25 mouse cellular contexts compared by ENCODE assay signal in the genomic region with DNA sequence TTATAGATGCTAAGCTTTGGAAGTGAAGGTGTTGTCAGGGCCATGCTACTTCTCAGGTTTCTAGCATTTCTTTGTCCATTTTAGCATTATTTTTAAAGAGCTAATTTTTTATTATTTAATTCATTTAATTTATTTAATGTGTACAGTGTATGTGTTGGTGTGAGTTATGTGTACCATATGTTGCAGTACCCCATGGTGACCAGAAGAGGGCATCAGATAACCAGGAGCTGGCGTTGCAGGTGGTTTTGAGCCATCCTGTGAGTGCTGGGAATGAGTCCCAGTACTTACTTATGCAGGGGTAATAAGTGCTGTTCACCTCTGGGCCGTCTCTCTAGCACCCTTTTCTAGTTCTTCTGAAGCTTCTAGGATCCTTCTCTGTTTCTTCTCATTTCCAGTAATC. TPM values are rescaled to one million over a fixed set of nuclear protein-coding genes. Genes with fewer than 3 reads are reported as not detected.
DNase-seq lines count a peak whose midpoint lies in the region; ATAC-seq and TF ChIP-seq lines count a peak whose summit lies in the region.
"Had no signal": no experiment of that assay in that cellular context is flagged by ENCODE, and none has a peak within 500 bp of the region (broad histone marks: within the 10 kb centered on the region; RNA-seq: fewer than 3 reads in every experiment).

No protein-coding gene starts in this region.

- H3K4me3 ChIP-seq in forebrain, postnatal 0 days (ENCODE audit: low read depth, low read length): no peak overlapping the region
- no peak overlapping the region for H3K4me3 ChIP-seq in forebrain, embryonic 12.5 days (replicated peaks)
- no peak overlapping the region for H3K4me3 ChIP-seq in kidney, postnatal 0 days (replicated peaks; ENCODE audit: low read depth, low read length)
- H3K4me3 ChIP-seq in midbrain, postnatal 0 days (ENCODE audit: low read depth, low read length): no peak overlapping the region
- no peak overlapping the region for H3K4me3 ChIP-seq in midbrain, embryonic 10.5 days
- no peak overlapping the region for H3K4me3 ChIP-seq in stomach, postnatal 0 days (ENCODE audit: low read depth, low read length)
- H3K4me3 ChIP-seq: hindbrain, embryonic 13.5 days; neural tube, embryonic 12.5 days had no signal

- H3K4me1 ChIP-seq in forebrain, postnatal 0 days (ENCODE audit: insufficient read depth): no peaks in the 10 kb centered on the region
- H3K4me1 ChIP-seq in forebrain, embryonic 12.5 days: no peaks in the 10 kb centered on the region
- H3K4me1 ChIP-seq in kidney, postnatal 0 days (replicated peaks; ENCODE audit: insufficient read depth, low read length): no peaks in the 10 kb centered on the region
- no peaks in the 10 kb centered on the region for H3K4me1 ChIP-seq in midbrain, postnatal 0 days (ENCODE audit: insufficient read depth, low read length)
- H3K4me1 ChIP-seq in midbrain, embryonic 10.5 days: no peaks in the 10 kb centered on the region
- no peaks in the 10 kb centered on the region for H3K4me1 ChIP-seq in stomach, postnatal 0 days (replicated peaks; ENCODE audit: control insufficient read depth, insufficient read depth)
- H3K4me1 ChIP-seq: hindbrain, embryonic 13.5 days; neural tube, embryonic 12.5 days had no signal

- no peaks in the 10 kb centered on the region for H3K27me3 ChIP-seq in forebrain, postnatal 0 days (ENCODE audit: insufficient read depth, low read length)
- H3K27me3 ChIP-seq in forebrain, embryonic 12.5 days: no peaks in the 10 kb centered on the region
- no peaks in the 10 kb centered on the region for H3K27me3 ChIP-seq in kidney, postnatal 0 days (ENCODE audit: insufficient read depth, low read length)
- H3K27me3 ChIP-seq in midbrain, postnatal 0 days (ENCODE audit: insufficient read depth, low read length): no peaks in the 10 kb centered on the region
- no peaks in the 10 kb centered on the region for H3K27me3 ChIP-seq in midbrain, embryonic 10.5 days (ENCODE audit: low read depth, poor library complexity, severe bottlenecking)
- no peaks in the 10 kb centered on the region for H3K27me3 ChIP-seq in stomach, postnatal 0 days (ENCODE audit: control insufficient read depth, insufficient read depth, low read length)
- H3K27me3 ChIP-seq: hindbrain, embryonic 13.5 days; neural tube, embryonic 12.5 days had no signal

- TF ChIP-seq EP300 in stomach, postnatal 0 days (optimal IDR thresholded peaks at IDR 0.05): no peak

- no peak for DNase-seq in forebrain, postnatal 0 days
- no peak for DNase-seq in kidney, postnatal 0 days (ENCODE audit: low spot score)
- DNase-seq in kidney, postnatal 4 days: no peak
- DNase-seq in midbrain, postnatal 0 days (ENCODE audit: low spot score): no peak
- DNase-seq in midbrain, embryonic 10.5 days (ENCODE audit: low spot score): no peak
- no peak for DNase-seq in stomach, postnatal 0 days (ENCODE audit: low spot score)
- DNase-seq in c-Kit-positive CD71-positive TER-119-positive erythroid progenitor cells, embryonic 14.5 days (ENCODE audit: low spot score): no peak
- DNase-seq: cerebellum, adult 11-12 months; cerebellum, postnatal 36 days; kidney, adult 18-20 months; kidney, postnatal 36 days; spleen, adult 18-20 months; thymus, postnatal 25 days had no signal

- no peak for ATAC-seq in forebrain, postnatal 0 days
- no peak for ATAC-seq in forebrain, embryonic 12.5 days (ENCODE audit: low FRiP score)
- ATAC-seq in kidney, postnatal 0 days (replicated peaks; ENCODE audit: low FRiP score, low read depth): no peak
- no peak for ATAC-seq in midbrain, postnatal 0 days (ENCODE audit: low FRiP score)
- ATAC-seq in stomach, postnatal 0 days (ENCODE audit: low FRiP score, low TSS enrichment): no peak
- ATAC-seq: forebrain, embryonic 14.5 days had no signal

- H3K4me2 ChIP-seq in forebrain, postnatal 0 days (ENCODE audit: low read depth): no peak overlapping the region
- H3K4me2 ChIP-seq in forebrain, embryonic 12.5 days: no peak overlapping the region
- no peak overlapping the region for H3K4me2 ChIP-seq in kidney, postnatal 0 days (ENCODE audit: low read length)
- H3K4me2 ChIP-seq in midbrain, postnatal 0 days (ENCODE audit: low read depth, low read length, poor library complexity, severe bottlenecking): no peak overlapping the region
- H3K4me2 ChIP-seq in stomach, postnatal 0 days (replicated peaks; ENCODE audit: low read depth): no peak overlapping the region
- H3K4me2 ChIP-seq: hindbrain, embryonic 13.5 days; neural tube, embryonic 12.5 days had no signal

- H3K27ac ChIP-seq in forebrain, postnatal 0 days (ENCODE audit: low read depth, low read length): no peak overlapping the region
- H3K27ac ChIP-seq in forebrain, embryonic 12.5 days: no peak overlapping the region
- H3K27ac ChIP-seq in kidney, postnatal 0 days: no peak overlapping the region
- H3K27ac ChIP-seq in midbrain, postnatal 0 days (ENCODE audit: low read depth, low read length): no peak overlapping the region
- H3K27ac ChIP-seq in midbrain, embryonic 10.5 days (replicated peaks): no peak overlapping the region
- H3K27ac ChIP-seq in stomach, postnatal 0 days (replicated peaks): no peak overlapping the region
- H3K27ac ChIP-seq: hindbrain, embryonic 13.5 days; neural tube, embryonic 12.5 days had no signal

- peaks cover 5% of the 10 kb centered on the region for H3K36me3 ChIP-seq in forebrain, postnatal 0 days (ENCODE audit: insufficient read depth)
- H3K36me3 ChIP-seq in forebrain, embryonic 12.5 days (replicated peaks): no peaks in the 10 kb centered on the region
- H3K36me3 ChIP-seq in kidney, postnatal 0 days (ENCODE audit: insufficient read depth, low read length): no peaks in the 10 kb centered on the region
- 0 out of 2 replicates have a peak, but pooled peaks cover 4% of the 10 kb centered on the region for H3K36me3 ChIP-seq in midbrain, postnatal 0 days (ENCODE audit: insufficient read depth, low read length)
- no peaks in the 10 kb centered on the region; the same call in 1 of the 2 replicates for H3K36me3 ChIP-seq in midbrain, embryonic 10.5 days
- H3K36me3 ChIP-seq in stomach, postnatal 0 days (ENCODE audit: control insufficient read depth, insufficient read depth, low read length): no peaks in the 10 kb centered on the region

- 88% methylated on average over 2 of the region's 2 CpGs for WGBS in forebrain, postnatal 0 days
- 85% methylated on average over 2 of the region's 2 CpGs for WGBS in forebrain, embryonic 12.5 days
- WGBS in kidney, postnatal 0 days: 88% methylated on average over 2 of the region's 2 CpGs
- WGBS in midbrain, postnatal 0 days: 94% methylated on average over 2 of the region's 2 CpGs
- 84% methylated on average over 2 of the region's 2 CpGs for WGBS in midbrain, embryonic 10.5 days
- 90% methylated on average over 2 of the region's 2 CpGs for WGBS in stomach, postnatal 0 days

- H3K9me3 ChIP-seq in forebrain, postnatal 0 days (ENCODE audit: low read length): no peaks in the 10 kb centered on the region
- no peaks in the 10 kb centered on the region for H3K9me3 ChIP-seq in forebrain, embryonic 12.5 days
- H3K9me3 ChIP-seq in kidney, postnatal 0 days (replicated peaks; ENCODE audit: low read length): no peaks in the 10 kb centered on the region
- H3K9me3 ChIP-seq in midbrain, postnatal 0 days (ENCODE audit: low read length): no peaks in the 10 kb centered on the region
- no peaks in the 10 kb centered on the region for H3K9me3 ChIP-seq in midbrain, embryonic 10.5 days (replicated peaks)
- H3K9me3 ChIP-seq in stomach, postnatal 0 days (ENCODE audit: control insufficient read depth, low read length): no peaks in the 10 kb centered on the region
- H3K9me3 ChIP-seq: hindbrain, embryonic 13.5 days; neural tube, embryonic 12.5 days had no signal

- TF ChIP-seq CTCF in forebrain, postnatal 0 days (IDR thresholded peaks at IDR 0.05; ENCODE audit: low read depth): peak; percentile 30
- peak; percentile 23; the same call in 1 of the 2 replicates for TF ChIP-seq CTCF in kidney, postnatal 0 days (IDR thresholded peaks at IDR 0.05; ENCODE audit: low read depth)
- peak; percentile 43 for TF ChIP-seq CTCF in midbrain, postnatal 0 days (IDR thresholded peaks at IDR 0.05)
- peak; percentile 34; the same call in 1 of the 2 replicates for TF ChIP-seq CTCF in stomach, postnatal 0 days (IDR thresholded peaks at IDR 0.05; ENCODE audit: low read depth)

- H3K9ac ChIP-seq in forebrain, postnatal 0 days: no peak overlapping the region
- H3K9ac ChIP-seq in forebrain, embryonic 12.5 days: no peak overlapping the region
- H3K9ac ChIP-seq in kidney, postnatal 0 days (ENCODE audit: low read depth, low read length): no peak overlapping the region
- H3K9ac ChIP-seq in midbrain, postnatal 0 days (replicated peaks; ENCODE audit: low read length, poor library complexity, severe bottlenecking): no peak overlapping the region
- H3K9ac ChIP-seq in stomach, postnatal 0 days (ENCODE audit: low read length): no peak overlapping the region
- H3K9ac ChIP-seq: hindbrain, embryonic 13.5 days; neural tube, embryonic 12.5 days had no signal

RNA-seq across cellular contexts. Expression of a gene that starts 19.6 kb away (rescaled TPM):
- 33.8 and 35.4 TPM in 2 replicates for total RNA-seq in forebrain, postnatal 0 days (2014; rRNA removed)
- polyA plus RNA-seq in forebrain, postnatal 0 days (2015; fragmentation: Nextera tagmentation; extraction: Ambion mirVana): 13.8 and 17.8 TPM in 2 replicates
- 20.0 and 20.4 TPM in 2 replicates for polyA plus RNA-seq in forebrain, embryonic 12.5 days (2016; fragmentation: Nextera tagmentation; extraction: Ambion mirVana)
- 10.0 and 10.1 TPM in 2 replicates for polyA plus RNA-seq in kidney, postnatal 0 days (2015; fragmentation: Nextera tagmentation; extraction: Ambion mirVana)
- total RNA-seq in midbrain, postnatal 0 days (2014; rRNA removed): 38.2 and 40.0 TPM in 2 replicates
- 19.7 and 22.6 TPM in 2 replicates for polyA plus RNA-seq in midbrain, postnatal 0 days (2015; fragmentation: Nextera tagmentation; extraction: Ambion mirVana)
- polyA plus RNA-seq in midbrain, embryonic 10.5 days (2016; fragmentation: Nextera tagmentation; extraction: Ambion mirVana): 12.5 and 13.2 TPM in 2 replicates
- 4.0 and 5.8 TPM in 2 replicates for polyA plus RNA-seq in stomach, postnatal 0 days (2015; fragmentation: Nextera tagmentation; extraction: Ambion mirVana)

RNA-seq across cellular contexts. Expression of a gene that starts 25.6 kb away (rescaled TPM):
- 80.2 and 85.6 TPM in 2 replicates for total RNA-seq in forebrain, postnatal 0 days (2014; rRNA removed)
- polyA plus RNA-seq in forebrain, postnatal 0 days (2015; fragmentation: Nextera tagmentation; extraction: Ambion mirVana): 80.2 and 81.2 TPM in 2 replicates
- polyA plus RNA-seq in forebrain, embryonic 12.5 days (2016; fragmentation: Nextera tagmentation; extraction: Ambion mirVana): 58.2 and 63.2 TPM in 2 replicates
- polyA plus RNA-seq in kidney, postnatal 0 days (2015; fragmentation: Nextera tagmentation; extraction: Ambion mirVana): 76.7 and 82.6 TPM in 2 replicates
- 59.4 and 60.4 TPM in 2 replicates for total RNA-seq in midbrain, postnatal 0 days (2014; rRNA removed)
- polyA plus RNA-seq in midbrain, postnatal 0 days (2015; fragmentation: Nextera tagmentation; extraction: Ambion mirVana): 75.8 and 81.7 TPM in 2 replicates
- 42.9 and 46.5 TPM in 2 replicates for polyA plus RNA-seq in midbrain, embryonic 10.5 days (2016; fragmentation: Nextera tagmentation; extraction: Ambion mirVana)
- 62.1 and 65.0 TPM in 2 replicates for polyA plus RNA-seq in stomach, postnatal 0 days (2015; fragmentation: Nextera tagmentation; extraction: Ambion mirVana)

RNA-seq across cellular contexts. Expression of a gene that starts 41.0 kb away (rescaled TPM):
- total RNA-seq in forebrain, postnatal 0 days (2014; rRNA removed): not detected in 2 replicates
- not detected in 2 replicates for polyA plus RNA-seq in forebrain, postnatal 0 days (2015; fragmentation: Nextera tagmentation; extraction: Ambion mirVana)
- not detected in 2 replicates for polyA plus RNA-seq in forebrain, embryonic 12.5 days (2016; fragmentation: Nextera tagmentation; extraction: Ambion mirVana)
- not detected in 2 replicates for polyA plus RNA-seq in kidney, postnatal 0 days (2015; fragmentation: Nextera tagmentation; extraction: Ambion mirVana)
- not detected in 2 replicates for total RNA-seq in midbrain, postnatal 0 days (2014; rRNA removed)
- not detected in 2 replicates for polyA plus RNA-seq in midbrain, postnatal 0 days (2015; fragmentation: Nextera tagmentation; extraction: Ambion mirVana)
- not detected in 2 replicates for polyA plus RNA-seq in midbrain, embryonic 10.5 days (2016; fragmentation: Nextera tagmentation; extraction: Ambion mirVana)
- polyA plus RNA-seq in stomach, postnatal 0 days (2015; fragmentation: Nextera tagmentation; extraction: Ambion mirVana): not detected in 2 replicates
- total RNA-seq: adrenal gland, adult 18-20 months; granulocyte monocyte progenitor cell, adult 5-6 weeks; layer of hippocampus, postnatal 25 days; left cerebral cortex, postnatal 25 days; liver, adult 2 months; monocyte, adult 5-6 weeks had no signal
- polyA plus RNA-seq: forebrain, embryonic 14.5 days; heart, postnatal 0 days; hindbrain, embryonic 13.5 days; liver, adult 2 months; neural tube, embryonic 12.5 days; stomach, embryonic 16.5 days had no signal
